Mouse (Mus musculus) kidney, postnatal 14 days (tissue): Measurements from ENCODE around the gene Nxn.

Experiments used
- DNase-seq: peaks from one replicate; pipeline ENCODE4 v3.0.0; 2022; ENCODE audit warnings: mixed read lengths

Gene Nxn

DNA sequence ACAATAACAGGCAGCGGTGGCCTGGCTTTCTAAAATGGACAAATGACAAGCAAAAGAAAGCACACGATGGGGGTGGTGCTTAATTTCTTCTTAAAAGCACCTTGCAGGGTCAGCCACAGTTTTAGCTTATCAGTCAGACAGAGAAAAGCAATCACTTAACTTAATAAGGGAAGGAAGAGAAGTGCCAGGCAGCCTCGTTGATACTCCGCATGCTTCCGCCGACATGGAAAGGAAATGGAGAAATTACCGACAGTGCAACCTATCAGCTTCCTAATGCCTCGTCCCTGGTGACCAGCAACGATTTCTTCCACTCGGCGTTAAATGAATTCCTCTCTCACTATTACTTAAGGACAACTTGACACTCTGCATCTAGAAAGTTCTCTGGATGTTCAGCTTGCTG is 70.9 kb downstream of the Nxn start:
- DNase-seq, result no peak

DNA sequence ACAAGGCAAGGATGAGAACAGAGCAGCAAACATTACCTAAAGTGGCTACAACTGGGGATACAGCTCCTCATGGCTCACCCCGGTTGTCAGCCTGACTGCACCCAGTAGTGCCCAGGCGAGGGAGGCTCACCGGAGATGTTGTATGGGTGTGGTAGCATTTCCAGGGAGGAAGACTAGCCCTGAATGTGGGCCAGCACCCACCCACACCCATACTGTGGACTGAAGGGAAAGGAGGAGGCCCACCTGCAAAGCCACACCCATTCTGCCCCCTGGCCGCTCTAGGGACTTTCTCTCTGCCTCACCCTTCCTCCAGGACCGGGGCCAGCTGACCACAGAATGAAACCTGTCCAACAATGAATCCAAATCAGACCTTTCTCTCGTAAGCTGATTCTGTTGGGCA is 72.3 kb downstream of the Nxn start:
- no peak for DNase-seq

DNA sequence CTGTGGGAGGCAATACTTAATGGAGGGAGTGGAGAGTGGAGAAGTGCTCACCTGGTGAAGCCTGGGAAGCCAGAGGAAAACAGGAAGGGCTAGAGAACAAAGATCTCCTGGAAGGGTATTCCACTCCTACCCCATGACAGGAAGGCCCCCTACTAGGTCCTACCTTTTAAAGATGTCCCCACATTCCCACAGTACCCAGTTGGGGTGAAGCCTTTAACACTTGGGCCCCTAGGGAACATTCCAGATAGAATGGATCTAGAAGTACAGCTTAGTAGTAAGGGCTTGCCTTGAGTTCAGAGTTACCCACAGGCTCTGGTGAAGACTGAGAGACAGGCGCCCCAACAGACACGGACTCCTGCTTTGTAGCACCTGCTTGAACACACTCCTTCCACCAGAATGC is 72.9 kb downstream of the Nxn start:
- no peak for DNase-seq

DNA sequence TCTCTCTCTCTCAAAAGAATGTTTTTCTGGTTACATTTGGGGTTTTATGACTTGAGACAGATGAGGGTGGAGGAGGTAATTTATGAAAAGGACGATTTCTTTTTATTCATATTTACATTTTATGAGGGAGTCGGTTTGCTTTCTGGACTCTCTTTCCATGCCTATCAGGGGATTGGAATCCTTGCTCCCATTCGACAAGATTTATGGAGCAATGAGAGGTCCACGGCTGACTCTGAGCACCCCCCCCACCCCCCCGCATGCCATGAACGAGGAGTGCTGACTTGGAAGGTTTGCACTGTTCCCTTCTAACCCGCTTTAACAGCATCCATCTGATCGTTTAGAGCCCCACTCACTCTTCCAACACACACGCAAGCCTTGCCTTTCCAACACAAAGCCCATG is 74.1 kb downstream of the Nxn start:
- DNase-seq, result no peak

DNA sequence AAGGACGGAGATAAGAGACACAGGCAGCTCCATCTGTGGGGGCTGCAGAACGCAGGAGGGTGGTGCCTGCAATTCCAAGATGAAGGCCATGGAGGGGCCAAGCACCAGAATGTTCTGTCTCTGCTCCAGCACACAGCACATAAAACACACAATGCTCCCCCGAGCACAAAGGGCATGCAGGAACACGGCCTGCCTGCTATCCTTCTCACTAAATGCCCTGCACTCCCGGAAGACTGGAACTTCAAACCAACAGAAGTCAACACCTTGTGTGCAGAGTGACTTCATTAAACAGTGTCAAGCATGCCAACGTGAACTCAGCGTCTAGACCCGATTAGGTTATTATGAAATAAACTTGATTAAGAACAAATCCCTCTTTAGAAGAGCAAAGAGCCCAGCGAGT is 74.7 kb downstream of the Nxn start:
- no peak for DNase-seq

DNA sequence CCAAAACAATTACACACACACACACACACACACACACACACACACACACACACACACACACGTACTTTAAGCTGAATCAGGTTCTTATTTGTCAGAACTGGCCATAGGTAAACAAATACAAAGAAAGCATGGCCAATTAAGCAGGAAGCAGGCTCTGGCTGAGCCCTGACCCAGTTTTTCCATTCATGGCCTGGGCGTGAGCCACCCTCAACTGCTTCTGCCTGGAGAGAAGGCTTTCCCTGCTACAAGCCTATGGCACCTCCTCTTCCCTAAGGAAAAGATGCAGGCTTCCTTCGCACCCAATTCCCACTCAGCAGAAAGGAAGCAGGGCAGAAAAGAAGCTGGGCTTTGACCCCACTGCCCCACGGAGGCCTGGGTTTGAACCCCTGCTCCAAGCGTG is 76.0 kb downstream of the Nxn start:
- DNase-seq, result no peak

DNA sequence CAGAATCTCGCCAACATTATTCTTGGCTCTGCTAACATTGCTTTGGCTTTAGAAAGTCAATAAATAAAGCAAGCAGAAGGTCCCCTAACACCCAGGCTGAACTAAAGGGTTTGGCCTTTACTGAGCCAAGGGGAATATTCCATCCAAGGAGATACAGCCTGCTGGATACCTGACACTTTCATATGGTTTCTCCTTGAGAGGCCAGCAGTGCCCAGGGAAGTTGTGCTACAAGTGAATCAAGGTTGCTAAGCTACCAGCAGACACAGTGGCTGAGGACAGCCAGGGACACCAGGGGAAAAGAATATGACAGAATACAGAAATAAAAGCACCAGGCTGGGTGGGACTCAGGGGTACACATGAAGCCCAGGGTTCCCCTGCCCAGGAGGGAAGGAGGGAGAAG is 76.9 kb downstream of the Nxn start:
- DNase-seq, result no peak

DNA sequence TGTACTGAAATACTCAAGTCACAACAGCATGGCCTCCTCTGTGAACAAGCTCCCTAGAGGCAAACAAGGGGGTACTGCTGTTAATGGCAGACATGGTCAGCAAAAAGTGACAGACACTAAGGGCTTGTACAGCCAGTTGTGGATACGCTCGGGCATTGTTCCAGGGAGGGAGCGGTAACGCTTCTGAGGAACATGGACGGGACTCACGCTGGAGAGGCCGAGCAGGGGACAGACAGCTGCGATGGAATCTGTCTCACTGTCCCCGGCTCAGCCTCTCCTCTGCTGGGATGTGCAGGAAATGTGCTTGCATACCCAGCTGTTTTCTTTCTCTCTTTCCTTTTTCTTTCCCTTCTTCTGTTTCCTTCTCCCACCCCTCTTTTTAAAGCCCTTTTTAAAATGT is 78.5 kb downstream of the Nxn start:
- no peak for DNase-seq

DNA sequence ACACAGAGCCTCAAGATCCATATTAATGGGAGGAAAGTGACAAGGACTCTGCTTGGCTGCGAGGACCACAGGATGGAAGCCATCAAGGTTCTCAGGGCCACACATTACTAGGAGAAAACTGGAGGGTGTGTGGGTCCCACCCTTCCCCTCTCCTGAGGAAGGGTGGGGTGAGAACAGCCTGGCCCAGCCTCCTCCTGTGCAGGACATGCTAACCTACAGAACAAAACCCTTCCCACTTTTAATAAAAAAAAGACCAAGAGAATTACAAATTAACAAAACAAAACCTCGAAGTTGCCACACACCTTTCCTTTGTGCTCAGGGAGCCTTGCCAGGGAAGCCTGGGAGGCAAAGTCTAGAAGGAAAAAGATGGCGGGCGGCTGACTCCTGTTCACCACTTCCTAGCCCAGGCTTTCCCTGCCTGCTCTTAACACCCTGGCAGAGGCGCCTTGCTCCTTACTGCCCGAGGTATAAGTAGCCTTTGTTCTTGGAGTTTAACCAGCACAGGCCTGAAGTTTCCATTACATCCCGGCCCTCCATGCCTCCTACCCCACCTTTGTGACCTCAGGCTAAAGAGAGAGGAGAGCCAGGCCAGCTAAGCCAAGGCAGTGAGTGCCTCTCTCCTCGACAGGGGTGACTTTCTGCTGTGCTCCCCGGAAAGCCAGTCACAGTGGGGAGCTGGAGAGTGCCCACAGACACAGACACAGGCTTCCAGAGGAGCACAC is 79.1 kb downstream of the Nxn start:
- no peak for DNase-seq

DNA sequence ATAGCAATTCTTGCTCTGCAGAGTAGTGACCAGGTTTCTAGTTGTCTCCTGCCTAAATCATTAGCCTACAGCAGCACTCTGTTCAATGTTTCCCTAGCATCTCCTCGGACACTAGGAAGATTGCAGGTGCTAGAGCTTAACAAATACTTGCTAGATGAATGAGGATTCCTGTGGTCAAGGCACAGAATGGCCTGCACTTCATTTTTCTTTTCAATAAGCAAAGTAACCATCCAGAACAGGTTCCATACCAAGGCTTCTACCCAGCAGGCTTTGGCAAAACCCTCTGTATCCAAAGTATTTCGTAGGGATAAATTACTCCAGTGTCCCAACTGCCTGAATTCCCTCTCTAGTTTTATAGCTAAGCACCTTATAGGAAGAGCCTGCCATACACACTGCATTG is 81.0 kb downstream of the Nxn start:
- no peak for DNase-seq

DNA sequence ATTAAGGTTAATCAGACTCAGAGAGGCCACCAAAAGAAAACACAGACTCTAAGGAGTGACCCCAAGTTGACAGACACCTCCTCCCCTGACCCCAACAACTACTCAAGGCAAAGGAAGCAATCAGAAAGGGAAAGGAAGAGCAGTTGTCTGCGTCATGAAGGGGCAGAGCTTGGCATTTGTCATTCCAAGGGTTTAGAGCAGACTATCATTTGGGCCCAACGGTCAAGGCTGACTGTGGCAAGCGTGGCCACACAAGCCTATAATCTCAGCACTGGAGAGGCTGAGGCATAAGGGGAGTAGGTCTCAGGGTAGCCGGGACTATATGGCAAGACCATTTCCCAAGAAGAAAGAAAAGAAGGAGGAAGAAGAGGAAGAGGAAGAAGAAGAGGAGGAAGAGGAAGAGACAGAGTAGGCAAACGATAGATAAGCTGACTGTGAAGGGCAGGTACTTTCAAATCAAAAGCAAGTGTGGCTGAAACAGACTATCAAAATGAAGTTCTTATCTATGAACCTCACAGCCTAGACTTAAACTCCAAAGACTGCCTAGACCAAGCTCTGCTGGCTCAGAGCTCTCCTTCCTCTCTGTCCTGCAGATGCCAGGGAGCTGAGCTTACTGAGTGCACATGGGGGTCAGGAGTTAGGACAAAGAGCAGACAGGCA is 83.0 kb downstream of the Nxn start:
- no peak for DNase-seq

DNA sequence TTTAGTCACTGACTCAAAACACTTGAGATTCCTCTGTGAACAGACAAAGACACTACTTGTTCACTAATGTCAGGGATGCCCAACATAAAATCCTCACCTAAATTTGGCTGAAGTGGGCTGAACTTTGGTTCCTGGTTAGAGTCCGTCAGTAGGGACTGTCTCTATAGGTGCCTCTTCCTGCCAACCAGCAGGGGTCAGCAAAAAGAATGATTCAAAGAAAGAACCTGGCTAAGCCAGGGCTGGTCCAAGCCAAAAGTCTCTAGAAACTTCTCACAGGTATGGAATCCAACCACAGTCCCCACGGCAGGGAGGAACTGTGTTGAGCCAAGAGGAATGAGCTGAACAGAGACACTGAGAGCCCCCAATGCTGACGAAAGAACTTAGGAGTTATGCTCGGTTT is 84.2 kb downstream of the Nxn start:
- DNase-seq, result peak; percentile 45

DNA sequence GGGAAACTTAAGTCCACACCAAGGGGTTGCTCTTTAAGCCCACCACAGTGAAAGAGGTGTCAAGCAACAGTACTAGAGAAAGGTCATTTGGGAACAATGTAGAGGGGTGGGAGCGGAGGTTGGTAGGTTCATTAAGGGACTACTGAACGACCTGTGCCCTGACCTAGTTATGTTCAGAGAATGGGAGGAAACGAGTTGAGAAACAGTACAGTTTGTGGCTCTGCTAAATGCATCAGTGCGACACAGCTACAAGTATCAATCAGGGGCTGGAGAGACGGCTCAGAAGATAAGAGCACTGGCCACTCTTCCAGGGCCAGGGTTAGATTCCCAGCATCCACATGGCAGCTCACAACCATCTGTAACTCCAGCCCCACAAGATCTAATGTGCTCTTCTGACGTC is 84.8 kb downstream of the Nxn start:
- DNase-seq, result no peak

DNA sequence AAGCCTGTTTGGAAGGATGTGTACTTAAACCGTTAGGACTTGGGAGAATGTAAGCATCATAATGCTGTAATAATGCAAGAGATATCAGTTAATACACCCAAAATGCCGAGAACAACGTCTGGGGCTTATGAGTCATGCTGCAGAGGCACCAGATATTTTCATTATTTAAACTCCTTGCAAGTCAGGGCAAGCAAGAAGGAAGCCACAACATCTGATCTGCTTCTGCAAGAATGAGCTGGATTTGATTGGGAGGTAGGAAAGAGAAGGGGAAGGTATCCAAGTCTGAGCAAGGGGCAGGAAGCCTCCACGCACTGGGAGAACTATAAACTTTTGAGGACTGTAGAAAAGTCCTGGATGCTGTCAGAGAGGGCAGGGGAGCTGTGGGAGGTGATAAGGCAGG is 86.1 kb downstream of the Nxn start:
- no peak for DNase-seq

DNA sequence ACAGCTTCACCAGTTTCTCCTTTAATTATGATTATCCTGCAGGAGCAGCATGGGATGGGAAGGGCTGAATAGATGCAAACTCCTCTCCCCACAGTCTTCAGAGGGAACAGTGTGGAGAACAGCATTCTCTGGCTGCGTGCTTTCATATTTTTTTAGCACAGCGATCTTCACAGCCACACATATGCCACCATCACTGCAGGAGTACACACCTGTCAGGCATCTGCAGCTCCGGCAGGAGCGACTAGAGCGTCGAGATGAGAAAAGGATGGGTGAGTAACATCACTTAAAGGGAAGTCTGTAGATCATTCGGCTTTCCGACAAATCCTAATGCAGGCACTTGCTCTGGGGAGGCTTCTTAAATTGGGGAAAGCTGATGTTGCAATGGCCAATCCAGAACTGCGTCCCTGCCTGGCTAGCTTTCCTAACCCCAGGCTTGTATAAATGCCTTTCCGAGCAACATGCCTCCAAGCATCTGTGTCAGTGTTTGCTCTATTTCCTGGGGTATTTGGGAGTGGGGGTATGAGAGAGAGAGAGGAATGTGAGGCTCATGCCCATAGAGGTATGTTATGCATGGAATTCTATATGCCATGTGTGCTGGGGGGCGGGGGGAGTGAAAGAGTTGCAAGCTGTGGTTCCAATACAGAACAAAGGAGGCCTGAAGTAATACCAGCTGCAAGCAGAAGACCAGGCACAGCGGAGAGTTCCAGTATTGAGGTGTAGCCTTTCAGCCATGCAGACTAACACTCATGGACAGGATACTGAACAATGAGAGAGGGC is 87.5 kb downstream of the Nxn start:
- DNase-seq, result no peak

DNA sequence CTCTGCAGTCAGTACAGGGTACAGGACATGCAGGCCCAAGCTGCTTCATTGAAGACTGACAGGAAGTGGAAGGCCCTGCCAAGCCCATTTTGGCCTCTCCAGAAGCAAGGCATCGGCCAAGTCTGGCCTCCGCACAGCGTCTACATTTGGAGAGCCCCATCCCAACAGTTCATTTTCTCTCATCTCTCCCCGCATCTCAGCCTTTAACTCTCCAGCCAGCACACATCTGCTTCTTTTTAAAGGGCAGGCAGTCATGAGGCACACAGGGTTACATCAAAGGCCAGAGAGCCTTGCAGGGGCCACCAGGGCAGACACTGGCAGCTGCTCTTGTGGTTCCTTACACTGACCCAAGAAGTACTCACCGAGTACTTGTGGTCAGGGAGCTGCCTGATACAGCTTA is 89.1 kb downstream of the Nxn start:
- DNase-seq, result no peak

DNA sequence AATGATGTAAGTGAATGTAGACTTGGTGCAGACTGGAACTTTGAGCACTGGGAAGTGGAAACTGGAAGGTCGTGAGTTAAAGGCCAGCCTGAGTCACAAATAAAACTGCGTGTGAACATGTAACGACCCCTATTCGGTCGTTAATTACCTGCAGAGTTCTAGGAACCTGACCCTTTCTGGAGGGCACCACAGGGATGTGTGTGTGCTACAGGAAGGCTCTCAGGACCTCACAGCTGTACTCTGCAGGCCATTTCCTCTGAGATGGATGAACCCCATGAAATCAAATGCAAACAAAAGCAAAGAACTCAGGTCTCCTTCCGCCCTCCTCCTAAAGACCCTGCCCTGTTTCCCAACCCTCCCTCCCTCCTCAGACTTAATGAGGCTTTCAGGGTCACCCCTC is 89.9 kb downstream of the Nxn start:
- no peak for DNase-seq

DNA sequence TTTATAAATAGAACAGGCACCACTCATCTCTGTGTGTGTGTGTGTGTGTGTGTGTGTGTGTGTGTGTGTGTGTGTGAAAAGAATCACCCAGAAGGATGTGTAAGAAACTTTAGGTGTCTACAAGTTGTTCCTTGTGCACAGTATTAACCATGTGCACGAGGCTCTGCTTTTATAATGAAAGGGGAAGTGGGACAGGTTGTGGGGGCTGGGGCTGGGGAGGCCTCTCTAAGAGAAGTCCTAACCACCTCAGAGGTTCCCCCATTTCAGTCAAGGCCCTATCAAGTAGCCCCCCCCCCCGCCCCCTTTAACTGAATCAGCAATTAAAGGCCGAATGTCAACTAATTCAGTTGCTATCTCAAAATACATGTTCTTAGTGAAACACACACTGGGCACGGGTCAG is 92.2 kb downstream of the Nxn start:
- no peak for DNase-seq

DNA sequence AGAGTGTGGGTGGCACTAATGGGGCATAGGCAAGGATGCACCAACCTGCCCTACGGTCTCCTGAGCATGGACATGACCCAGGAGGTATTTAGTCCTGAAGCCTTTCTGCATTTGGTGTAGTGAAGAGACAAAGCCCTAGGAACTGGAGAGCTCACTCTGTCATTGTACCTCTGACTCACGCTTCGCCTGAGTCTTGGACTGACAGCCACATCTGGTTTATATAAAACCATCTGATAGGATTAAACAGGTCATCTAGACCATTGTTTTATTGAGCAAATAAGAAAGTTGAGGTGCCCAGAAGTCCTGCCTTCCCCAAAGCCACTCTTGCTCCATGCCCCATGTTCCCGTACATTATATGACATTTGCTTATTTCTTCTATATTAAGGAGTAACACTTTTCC is 93.4 kb downstream of the Nxn start:
- DNase-seq, result no peak

DNA sequence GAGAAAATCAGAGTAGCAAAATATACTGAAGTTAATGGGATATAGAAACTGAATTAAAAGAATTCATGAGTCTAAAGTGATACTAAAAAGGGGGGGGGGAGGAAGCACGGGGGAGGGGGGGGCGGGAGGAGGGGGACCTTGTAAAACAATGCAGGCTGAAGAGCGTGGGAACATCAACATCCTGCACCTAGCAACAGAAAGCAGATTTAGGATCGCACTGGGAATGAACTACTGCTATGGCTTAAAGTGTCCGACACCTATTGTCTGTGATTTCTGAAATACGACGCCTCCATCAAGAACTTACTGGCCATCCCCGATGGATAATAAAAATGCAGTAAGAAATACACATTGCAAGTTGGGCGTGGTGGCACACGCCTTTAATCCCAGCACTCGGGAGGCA is 95.6 kb downstream of the Nxn start:
- DNase-seq, result no peak

DNA sequence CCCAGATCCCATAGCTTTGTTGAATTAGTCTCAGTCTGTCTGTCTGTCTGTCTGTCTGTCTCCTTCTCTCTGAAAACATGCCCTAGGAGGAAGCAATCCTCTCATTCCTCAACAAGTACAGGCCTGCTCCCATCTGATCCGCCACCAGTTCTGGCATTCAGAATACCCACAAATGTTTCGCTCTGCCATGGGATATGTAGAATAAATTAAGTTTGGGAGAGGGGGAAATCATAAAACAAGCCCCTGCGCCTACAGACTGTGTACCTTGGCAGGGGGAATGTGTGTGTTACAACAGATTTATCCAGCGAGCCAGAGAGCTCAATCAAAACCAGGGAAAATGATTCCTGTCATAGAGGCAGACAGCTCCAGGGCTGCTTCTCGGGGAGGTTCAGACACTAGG is 98.1 kb downstream of the Nxn start:
- DNase-seq, result no peak

DNA sequence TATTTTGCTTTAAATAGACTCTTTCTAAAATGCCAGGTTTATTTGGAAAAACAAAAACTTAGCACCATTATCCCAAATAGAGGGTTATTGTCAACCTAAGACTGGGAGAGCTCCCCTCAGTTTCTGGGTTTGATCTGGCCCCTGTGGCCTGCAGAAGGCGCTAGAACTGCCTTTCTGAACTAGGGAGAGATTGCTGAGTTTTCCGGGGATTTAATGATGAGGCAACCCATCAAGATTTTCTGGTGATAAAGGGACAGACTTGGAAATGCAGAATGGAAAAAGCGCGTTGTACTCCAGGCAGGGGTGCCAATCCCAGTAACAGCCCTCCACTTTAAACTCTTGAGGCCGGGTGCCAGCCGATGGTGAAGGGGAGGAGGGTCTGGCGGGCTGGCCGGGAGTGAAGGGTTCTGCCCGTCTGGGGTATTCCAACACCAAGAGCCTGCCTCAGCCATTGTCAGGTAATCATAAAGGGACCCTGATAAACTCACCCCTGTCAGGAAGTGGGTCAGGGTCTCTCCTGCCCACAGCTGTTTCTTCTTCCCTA is 100.4 kb downstream of the Nxn start:
- DNase-seq, result no peak

DNA sequence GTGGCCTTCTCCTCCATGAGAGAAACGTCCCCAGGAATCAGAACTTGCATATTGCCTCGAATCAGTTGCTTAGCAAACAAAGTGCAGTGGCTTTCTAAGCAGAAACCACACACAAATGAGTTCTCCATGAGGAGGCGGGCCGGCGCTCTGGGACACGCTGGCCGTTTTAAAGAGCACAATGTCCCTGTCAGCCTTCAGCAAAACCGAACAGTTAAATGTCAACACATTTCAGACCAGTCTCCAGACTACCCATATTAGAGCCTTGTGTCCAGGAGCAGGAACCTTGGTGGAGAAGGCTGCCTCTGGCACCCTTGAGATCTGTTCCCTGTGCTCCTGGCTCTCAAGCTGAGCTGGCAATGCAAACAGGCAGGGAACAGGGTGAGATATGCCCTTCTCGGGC is 101.7 kb downstream of the Nxn start:
- no peak for DNase-seq

DNA sequence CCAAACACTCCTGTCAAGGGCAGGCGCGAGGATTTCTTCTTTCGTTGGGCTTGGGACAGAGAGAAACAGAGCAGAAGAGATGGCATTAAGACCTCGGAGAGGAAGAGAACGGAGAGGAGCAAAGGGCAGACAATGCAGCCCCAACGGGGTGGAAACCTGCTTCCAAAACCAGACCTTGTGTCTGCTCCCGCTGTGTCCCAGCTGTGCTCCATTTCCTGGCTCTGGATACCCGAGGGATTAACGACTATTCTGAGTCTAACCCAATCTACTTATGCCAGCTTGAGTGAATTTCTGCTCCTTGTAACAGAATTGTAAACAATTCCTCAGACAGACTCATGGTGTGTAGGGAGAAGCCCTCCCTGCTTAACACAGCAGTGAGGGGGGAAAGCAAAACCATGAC is 104.1 kb downstream of the Nxn start:
- no peak for DNase-seq
